Mouse (Mus musculus): Measurements from ENCODE around the gene Foxi3. TPM values are rescaled to one million over a fixed set of nuclear protein-coding genes. Genes with fewer than 3 reads are reported as not detected.
A peak's percentile ranks its signal among the peaks of the same experiment; 100 is the strongest.

Foxi3 gene
- not detected in 2 replicates for polyA plus RNA-seq (2016; fragmentation: Nextera tagmentation; extraction: Ambion mirVana)

GRCm38 (mm10) chr6:70956285-70956912 is at the start of gene Foxi3:
Gene Foxi3, plus strand, starts transcription at chr6:70956531.
- peak; percentile 70 for ATAC-seq (ENCODE audit: insufficient number of reproducible peaks, insufficient read depth, low FRiP score, low TSS enrichment, low read depth)
- Histone ChIP-seq H3K9me3 (no peaks in the 10 kb centered on the region), H3K4me2 (peak within 1 kb of the TSS; percentile 96), H3K27ac (no peak within 1 kb of the TSS), H3K36me3 (no peaks in the 10 kb centered on the region), H3K9ac (replicated peaks) (peak within 1 kb of the TSS; percentile 56), H3K4me1 (replicated peaks) (peaks cover 11% of the 10 kb centered on the region), H3K4me3 (replicated peaks) (peak within 1 kb of the TSS; percentile 56), H3K27me3 (peaks cover 80% of the 10 kb centered on the region)
- WGBS = under 1% methylated on average over 67 of the region's 67 CpGs

GRCm38 (mm10) chr6:70909572-70909971 is 46.8 kb upstream of the Foxi3 start:
- peaks cover 7% of the 10 kb centered on the region; the same call in 1 of the 2 replicates for H3K27me3 ChIP-seq
- no peak overlapping the region for H3K9ac ChIP-seq (replicated peaks)
- ATAC-seq (ENCODE audit: insufficient number of reproducible peaks, insufficient read depth, low FRiP score, low TSS enrichment, low read depth) = no peak
- H3K9me3 ChIP-seq = no peaks in the 10 kb centered on the region
- 91% methylated on average over 7 of the region's 7 CpGs for WGBS
- H3K4me2 ChIP-seq = no peak overlapping the region
- no peak overlapping the region for H3K27ac ChIP-seq
- peaks cover 19% of the 10 kb centered on the region for H3K36me3 ChIP-seq
- H3K4me1 ChIP-seq (replicated peaks) = peaks cover 17% of the 10 kb centered on the region
- no peak overlapping the region for H3K4me3 ChIP-seq (replicated peaks)

GRCm38 (mm10) chr6:70910285-70910684 is 46.0 kb upstream of the Foxi3 start:
- H3K9ac ChIP-seq (replicated peaks) = no peak overlapping the region
- H3K36me3 ChIP-seq = peaks cover 16% of the 10 kb centered on the region; the same call in 1 of the 2 replicates
- H3K9me3 ChIP-seq = no peaks in the 10 kb centered on the region
- no peak for ATAC-seq (ENCODE audit: insufficient number of reproducible peaks, insufficient read depth, low FRiP score, low TSS enrichment, low read depth)
- peaks cover 17% of the 10 kb centered on the region for H3K4me1 ChIP-seq (replicated peaks)
- no peak overlapping the region for H3K4me3 ChIP-seq (replicated peaks)
- peaks cover 7% of the 10 kb centered on the region; the same call in 1 of the 2 replicates for H3K27me3 ChIP-seq
- H3K27ac ChIP-seq = no peak overlapping the region
- no peak overlapping the region for H3K4me2 ChIP-seq
- WGBS = 70% methylated on average over 4 of the region's 4 CpGs

GRCm38 (mm10) chr6:70911668-70912395 is 44.5 kb upstream of the Foxi3 start:
- H3K27me3 ChIP-seq = peaks cover 7% of the 10 kb centered on the region; the same call in 1 of the 2 replicates
- no peak overlapping the region for H3K9ac ChIP-seq (replicated peaks)
- WGBS = 11% methylated on average over 20 of the region's 20 CpGs
- H3K27ac ChIP-seq = no peak overlapping the region
- H3K36me3 ChIP-seq = 0 out of 2 replicates have a peak, but pooled peaks cover under 1% of the 10 kb centered on the region
- no peak; the same call in 1 of the 2 replicates for ATAC-seq (ENCODE audit: insufficient number of reproducible peaks, insufficient read depth, low FRiP score, low TSS enrichment, low read depth)
- H3K9me3 ChIP-seq = no peaks in the 10 kb centered on the region
- H3K4me2 ChIP-seq = peak overlapping the region; percentile 50
- H3K4me1 ChIP-seq (replicated peaks) = peaks cover 17% of the 10 kb centered on the region
- peak overlapping the region; percentile 8 for H3K4me3 ChIP-seq (replicated peaks)

GRCm38 (mm10) chr6:70912396-70912765 is 44.0 kb upstream of the Foxi3 start:
- 64% methylated on average over 7 of the region's 7 CpGs for WGBS
- peak overlapping the region; percentile 50 for H3K4me2 ChIP-seq

GRCm38 (mm10) chr6:70918827-70919226 is 37.5 kb upstream of the Foxi3 start, which contains the start of gene Tex37:
Gene Tex37, minus strand, starts transcription at chr6:70918927.
- no peak within 1 kb of the TSS for H3K4me3 ChIP-seq (replicated peaks)
- no peak within 1 kb of the TSS for H3K4me2 ChIP-seq
- H3K27ac ChIP-seq = no peak within 1 kb of the TSS
- no peak for ATAC-seq (ENCODE audit: insufficient number of reproducible peaks, insufficient read depth, low FRiP score, low TSS enrichment, low read depth)
- H3K9ac ChIP-seq (replicated peaks) = no peak within 1 kb of the TSS
- no peaks in the 10 kb centered on the region for H3K36me3 ChIP-seq
- peaks cover 10% of the 10 kb centered on the region for H3K4me1 ChIP-seq (replicated peaks)
- 90% methylated on average over 3 of the region's 3 CpGs for WGBS
- H3K27me3 ChIP-seq = no peaks in the 10 kb centered on the region
- no peaks in the 10 kb centered on the region for H3K9me3 ChIP-seq

More at GRCm38 (mm10) chr6:70912396-70912765, 44.0 kb upstream of the Foxi3 start:
- Histone ChIP-seq H3K36me3 (no peaks in the 10 kb centered on the region), H3K27ac (no peak overlapping the region), H3K4me1 (replicated peaks) (peaks cover 17% of the 10 kb centered on the region), H3K9me3 (no peaks in the 10 kb centered on the region), H3K27me3 (peaks cover 7% of the 10 kb centered on the region; the same call in 1 of the 2 replicates), H3K4me3 (replicated peaks) (no peak overlapping the region), H3K9ac (replicated peaks) (no peak overlapping the region)
- no peak for ATAC-seq (ENCODE audit: insufficient number of reproducible peaks, insufficient read depth, low FRiP score, low TSS enrichment, low read depth)

- Histone ChIP-seq H3K4me3 (replicated peaks) (peak overlapping the region; percentile 32), H3K36me3 (no peaks in the 10 kb centered on the region), H3K9ac (replicated peaks) (peak overlapping the region; percentile 47), H3K27ac (peak overlapping the region; percentile 62; the same call in 1 of the 2 replicates), H3K4me2 (peak overlapping the region; percentile 57), H3K9me3 (no peaks in the 10 kb centered on the region), H3K4me1 (replicated peaks) (peaks cover 10% of the 10 kb centered on the region), H3K27me3 (no peaks in the 10 kb centered on the region)
- ATAC-seq (ENCODE audit: insufficient number of reproducible peaks, insufficient read depth, low FRiP score, low TSS enrichment, low read depth) = peak; percentile 69; the same call in 1 of the 2 replicates
- 1% methylated on average over 22 of the region's 22 CpGs for WGBS
Measured at GRCm38 (mm10) chr6:70921274-70922074, 34.9 kb upstream of the Foxi3 start.

GRCm38 (mm10) chr6:70931801-70932200 is 24.5 kb upstream of the Foxi3 start:
- Histone ChIP-seq H3K9ac (replicated peaks) (no peak overlapping the region), H3K27ac (no peak overlapping the region), H3K4me1 (replicated peaks) (0 out of 2 replicates have a peak, but pooled peaks cover 6% of the 10 kb centered on the region), H3K36me3 (no peaks in the 10 kb centered on the region), H3K27me3 (no peaks in the 10 kb centered on the region), H3K4me2 (no peak overlapping the region), H3K4me3 (replicated peaks) (no peak overlapping the region), H3K9me3 (no peaks in the 10 kb centered on the region)
- 86% methylated on average over 2 of the region's 2 CpGs for WGBS
- no peak for ATAC-seq (ENCODE audit: insufficient number of reproducible peaks, insufficient read depth, low FRiP score, low TSS enrichment, low read depth)

GRCm38 (mm10) chr6:70953274-70953673 is 3.1 kb upstream of the Foxi3 start:
- 71% methylated on average over 7 of the region's 7 CpGs for WGBS
- H3K9me3 ChIP-seq = no peaks in the 10 kb centered on the region
- H3K4me3 ChIP-seq (replicated peaks) = no peak overlapping the region
- H3K9ac ChIP-seq (replicated peaks) = no peak overlapping the region
- ATAC-seq (ENCODE audit: insufficient number of reproducible peaks, insufficient read depth, low FRiP score, low TSS enrichment, low read depth) = no peak
- H3K4me2 ChIP-seq = no peak overlapping the region
- no peaks in the 10 kb centered on the region for H3K36me3 ChIP-seq
- H3K4me1 ChIP-seq (replicated peaks) = peaks cover 11% of the 10 kb centered on the region
- H3K27ac ChIP-seq = no peak overlapping the region
- peaks cover 61% of the 10 kb centered on the region for H3K27me3 ChIP-seq

GRCm38 (mm10) chr6:70954040-70954439 is 2.3 kb upstream of the Foxi3 start:
- ATAC-seq (ENCODE audit: insufficient number of reproducible peaks, insufficient read depth, low FRiP score, low TSS enrichment, low read depth) = no peak
- Histone ChIP-seq H3K4me2 (no peak overlapping the region), H3K4me3 (replicated peaks) (no peak overlapping the region), H3K27me3 (peaks cover 64% of the 10 kb centered on the region), H3K36me3 (no peaks in the 10 kb centered on the region), H3K9ac (replicated peaks) (no peak overlapping the region), H3K27ac (no peak overlapping the region), H3K4me1 (replicated peaks) (peaks cover 11% of the 10 kb centered on the region), H3K9me3 (no peaks in the 10 kb centered on the region)
- WGBS = 9% methylated on average over 6 of the region's 6 CpGs

All from limb, embryonic 12.5 days (tissue).